Mouse (Mus musculus) small intestine, adult 2 months (tissue): ENCODE results near the gene Evi5.

ENCODE experiments used
- CTCF ChIP-seq: fragments of 200-500 bp; IDR thresholded peaks from 2 replicates; pipeline ENCODE4 v1.5.1; 2012; ENCODE audit warnings: low read depth, mild to moderate bottlenecking, control low read depth, inconsistent platforms, low read length, moderate library complexity, mixed read lengths; ENCODE audit not compliant: insufficient replicate concordance, insufficient read length; ENCODE audit errors: extremely low read depth
- POLR2A ChIP-seq: fragments of 200-500 bp; IDR thresholded peaks from 2 replicates; pipeline ENCODE4 v1.6.1; 2012; ENCODE audit warnings: low read depth, mild to moderate bottlenecking, control low read depth, inconsistent platforms, low read length, moderate library complexity

DNA sequence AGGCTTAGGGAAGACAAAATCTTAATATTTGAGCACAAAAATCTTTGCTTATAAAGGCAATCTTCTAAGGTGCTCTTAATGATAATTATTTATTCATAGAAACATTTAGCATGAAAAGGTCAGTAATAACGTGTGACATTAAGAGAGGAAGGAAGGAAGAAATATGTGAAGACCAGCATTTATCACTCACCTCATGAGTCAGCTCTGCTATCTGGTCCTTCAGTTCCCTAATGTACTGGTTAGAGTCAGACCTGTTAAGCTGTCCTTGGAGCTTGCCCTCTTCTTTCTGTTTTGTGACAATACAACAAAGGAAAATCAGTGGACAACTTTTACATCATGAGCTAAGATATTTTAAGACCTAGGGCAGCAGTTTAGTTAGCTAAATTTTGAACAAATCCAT is 110.4 kb downstream of the Evi5 start:
- TF ChIP-seq CTCF = no peak
- no peak for TF ChIP-seq POLR2A
